Mouse (Mus musculus) gastrocnemius, postnatal 4 days (tissue): Measurements from ENCODE around the gene Tet1. TPM values are rescaled to one million over a fixed set of nuclear protein-coding genes. Genes with fewer than 3 reads are reported as not detected.
"Not testable (repeated sequence)": the region's sequence is repeated elsewhere in the genome, so short reads cannot be mapped to it uniquely, and the experiment has no call there.

Experiments
- DNase-seq, 2 experiments: peaks; one replicate each; pipeline ENCODE4 v3.0.0; 2021 to 2022; ENCODE audit warnings: low spot score in 2 of 2, mixed read lengths in 2 of 2
- long read RNA-seq, 2 experiments: library from polyadenylated mRNA; stranded (forward); transcript quantifications; one replicate each; pipeline ENCODE4 v2.0.0; 2021
- total RNA-seq, 2 experiments: library from RNA; stranded (reverse); gene quantifications; 2 replicates each; pipeline ENCODE4 v1.2.3; 2021

Tet1 gene
- total RNA-seq: 10 to 100 TPM; 25.3 to 26.4 TPM
- long read RNA-seq, experiment 1: 0 reads
- long read RNA-seq, experiment 2, partial matches to known transcripts: 0 of 1 reads
- long read RNA-seq, experiment 2, other reads (novel, unspliced or antisense): 1 of 1 reads

GRCm38 (mm10) chr10:62908896-62909295 is at the start of gene Tet1:
Gene Tet1, minus strand, starts transcription at chr10:62908996.
- DNase-seq: not testable (repeated sequence)

- no peak for DNase-seq
These were observed 39.8 kb upstream of the Tet1 start for GRCm38 (mm10) chr10:62948551-62948950.

DNA sequence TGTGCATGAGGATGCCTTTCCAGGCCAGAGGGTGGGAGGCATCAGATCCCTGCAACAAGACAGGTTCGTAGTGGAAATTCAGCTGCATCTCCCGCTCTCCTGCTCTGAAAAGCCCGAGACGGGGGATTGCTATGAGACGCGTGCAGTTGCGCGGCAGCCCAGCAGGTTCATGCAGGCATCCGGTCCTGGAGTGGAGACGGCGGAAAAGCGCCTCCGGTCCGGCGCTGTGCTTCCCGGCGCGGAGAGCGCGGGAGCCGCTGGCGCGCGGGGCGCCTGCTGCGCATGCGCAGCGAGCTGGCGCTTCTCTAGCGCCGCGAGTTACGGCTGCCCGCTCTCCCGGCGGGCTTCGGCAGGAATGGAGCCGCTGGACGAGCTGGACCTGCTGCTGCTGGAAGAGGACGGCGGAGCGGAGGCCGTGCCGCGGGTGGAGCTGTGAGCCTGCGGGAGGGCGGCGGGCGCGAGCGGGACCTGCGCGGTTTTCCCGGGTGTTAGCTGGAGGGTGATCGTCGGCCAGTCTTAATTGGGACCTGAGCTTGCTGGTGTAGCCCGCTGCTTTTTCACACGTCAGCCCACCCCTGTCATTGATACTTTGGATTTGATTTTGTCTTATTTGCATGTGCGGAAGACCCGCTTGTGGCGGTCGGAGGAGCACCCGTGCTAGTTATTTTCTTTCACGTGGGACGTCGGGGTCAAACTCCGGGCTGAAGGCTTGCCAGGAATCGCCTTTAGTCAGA is 38.1 kb upstream of the Tet1 start, which contains the start of gene Dna2:
Gene Dna2 (plus strand): TSS at position 289 of the 734 bp plus-strand sequence.
- peak; percentile 53 to 75 for DNase-seq

GRCm38 (mm10) chr10:62944975-62945580 is 36.3 kb upstream of the Tet1 start:
- DNase-seq: no peak

GRCm38 (mm10) chr10:62932381-62932780 is 23.6 kb upstream of the Tet1 start:
- DNase-seq: no peak

DNA sequence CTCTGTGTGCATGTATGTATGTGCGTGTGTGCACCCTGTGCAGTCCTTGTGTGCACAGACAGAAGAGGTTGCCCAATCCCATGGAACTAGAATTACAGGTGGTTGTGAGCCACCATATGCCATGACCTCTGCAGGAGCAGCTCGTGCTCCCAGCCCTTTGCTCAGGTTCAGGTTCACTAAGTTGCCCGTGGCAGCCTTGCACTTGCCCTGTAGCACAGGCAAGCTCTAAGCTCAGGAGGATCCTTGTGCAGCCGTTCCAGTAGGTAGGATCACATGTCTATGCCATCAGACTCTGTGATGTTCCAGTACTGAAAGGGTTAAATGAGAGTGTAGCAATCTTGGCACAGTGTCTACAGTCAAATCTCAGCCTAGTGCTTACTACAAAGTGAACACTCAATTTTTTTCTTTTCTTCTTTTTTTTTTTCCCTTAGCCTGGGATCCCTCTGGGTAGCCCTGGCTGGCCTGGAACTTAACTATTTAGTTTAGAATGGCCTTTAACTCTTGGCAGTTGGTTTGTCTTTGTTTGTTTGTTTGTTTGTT is 15.4 kb upstream of the Tet1 start:
- no peak for DNase-seq

- no peak for DNase-seq
These were observed 12.0 kb upstream of the Tet1 start for GRCm38 (mm10) chr10:62920766-62921156.

- peak; percentile 90 to 91 for DNase-seq
These were observed 11.3 kb upstream of the Tet1 start, which contains the start of gene Slc25a16 for GRCm38 (mm10) chr10:62919925-62920765. Gene Slc25a16, plus strand, starts transcription at chr10:62920633.

- no peak for DNase-seq
These were observed 10.2 kb upstream of the Tet1 start for GRCm38 (mm10) chr10:62918985-62919384.

- DNase-seq: no peak
These were observed 2.3 kb upstream of the Tet1 start for GRCm38 (mm10) chr10:62911120-62911519.

DNA sequence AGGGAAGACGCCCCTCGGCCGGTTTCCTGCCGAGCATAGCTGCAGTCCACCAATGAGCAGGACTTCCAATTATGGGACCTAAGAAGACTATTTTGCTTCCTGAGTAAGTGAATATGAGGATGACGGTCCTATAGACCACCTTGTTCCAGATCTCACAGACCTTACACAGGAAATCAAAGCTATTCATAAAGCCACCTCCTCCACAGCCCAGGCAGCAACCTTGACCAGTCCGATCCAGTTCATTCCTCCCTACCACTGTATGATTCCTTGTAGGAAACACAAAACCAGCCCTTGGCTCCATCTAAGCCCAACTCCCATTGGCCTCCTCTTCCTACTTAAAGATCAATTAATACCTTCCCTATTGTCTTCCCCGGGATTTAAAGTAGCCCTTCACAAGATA is 2.5 kb downstream of the Tet1 start:
- no peak for DNase-seq

GRCm38 (mm10) chr10:62902829-62903228 is 6.0 kb downstream of the Tet1 start:
- no peak for DNase-seq

GRCm38 (mm10) chr10:62901826-62902225 is 7.0 kb downstream of the Tet1 start:
- no peak for DNase-seq

DNA sequence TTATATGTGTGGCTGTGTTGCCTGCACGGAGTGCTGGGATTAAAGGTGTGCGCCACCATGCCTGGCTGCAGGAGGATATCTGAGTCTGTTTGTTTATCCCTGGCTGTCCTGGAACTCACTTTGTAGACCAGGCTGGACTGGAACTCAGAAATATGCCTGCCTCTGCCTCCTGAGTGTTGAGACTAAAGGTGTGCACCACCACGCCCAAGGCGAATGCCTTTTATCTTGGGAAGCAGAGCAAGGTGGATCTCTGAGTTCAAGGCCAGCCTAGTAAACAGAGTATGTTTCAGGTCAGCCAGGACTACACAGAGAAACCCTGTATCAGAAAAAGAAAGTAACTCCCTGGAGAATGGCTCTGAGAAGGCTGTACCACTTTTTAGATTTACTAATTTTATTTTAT is 8.7 kb downstream of the Tet1 start:
- no peak for DNase-seq

- DNase-seq: no peak
These were observed 10.7 kb downstream of the Tet1 start for GRCm38 (mm10) chr10:62898061-62898460.

DNA sequence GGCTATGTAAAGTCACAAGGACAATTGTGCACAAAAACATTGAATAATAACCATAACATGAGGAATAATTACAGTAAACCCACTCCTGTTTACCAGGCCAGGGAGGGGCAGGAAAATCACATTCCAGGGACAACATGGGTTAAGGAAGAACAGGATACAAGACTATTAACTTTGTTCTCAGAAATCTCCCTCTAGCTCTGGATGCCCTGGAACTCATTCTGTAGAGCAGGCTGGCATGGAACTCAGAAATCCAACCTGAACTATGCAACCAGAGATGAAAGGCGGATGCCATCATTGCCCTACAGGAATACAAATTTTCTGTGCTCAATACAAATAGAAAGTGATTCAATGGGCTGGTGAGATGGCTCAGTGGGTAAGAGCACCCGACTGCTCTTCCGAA is 11.4 kb downstream of the Tet1 start:
- no peak for DNase-seq

DNA sequence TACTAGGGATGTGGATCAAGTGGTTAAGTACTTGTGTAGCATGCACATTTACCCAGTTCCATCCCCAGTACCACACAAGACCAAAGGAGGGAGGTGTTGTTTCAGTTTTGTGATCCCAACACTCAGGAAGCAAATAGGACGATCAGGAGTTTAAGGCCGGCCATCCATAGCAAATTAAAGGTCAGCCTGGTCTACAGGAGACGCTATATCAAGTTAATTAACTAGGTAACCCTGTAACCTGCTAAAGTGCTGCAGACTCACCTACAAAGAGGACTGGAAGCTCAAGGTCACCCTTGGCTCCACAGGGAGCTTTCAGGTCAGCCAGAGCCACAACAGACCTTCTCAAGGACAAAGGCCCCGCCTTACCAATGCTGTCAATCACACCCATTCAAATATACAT is 12.0 kb downstream of the Tet1 start:
- no peak for DNase-seq

DNA sequence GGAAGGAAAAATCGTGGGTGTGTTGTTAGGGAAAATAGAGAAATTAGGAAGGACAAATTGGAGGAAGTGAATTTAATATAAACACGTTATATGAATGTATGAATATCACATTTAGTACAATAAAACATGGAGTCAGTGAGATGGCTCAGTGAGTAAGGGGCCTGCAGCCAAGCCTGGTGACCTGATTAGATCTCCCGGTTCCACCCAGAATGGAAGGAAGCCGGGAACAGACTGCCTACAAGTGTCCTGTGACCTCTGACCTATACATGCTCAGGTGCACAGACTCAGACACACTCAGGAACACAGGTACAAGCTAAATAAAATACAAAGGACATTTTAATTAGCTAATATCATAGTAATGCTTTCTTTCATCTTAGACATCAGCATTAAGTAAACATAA is 12.8 kb downstream of the Tet1 start:
- DNase-seq: no peak

- DNase-seq: no peak
These were observed 13.4 kb downstream of the Tet1 start for GRCm38 (mm10) chr10:62895386-62895785.

DNA sequence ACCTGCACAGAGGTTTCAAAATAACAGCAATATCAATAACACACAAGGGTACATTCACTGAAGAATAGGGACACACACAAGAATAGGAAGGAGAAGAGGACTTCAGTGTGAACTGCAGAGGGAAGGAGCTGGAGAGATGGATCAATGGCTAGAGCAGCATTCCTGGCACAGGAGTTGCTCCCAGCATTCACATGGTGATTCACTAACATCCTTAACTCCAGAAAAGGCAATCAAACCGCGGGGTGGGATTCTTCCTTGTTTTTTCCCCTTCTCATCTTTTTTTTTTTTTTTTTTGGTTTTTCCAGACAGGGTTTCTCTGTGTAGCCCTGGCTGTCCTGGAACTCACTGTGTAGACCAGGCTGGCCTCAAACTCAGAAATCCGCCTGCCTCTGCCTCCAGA is 14.3 kb downstream of the Tet1 start:
- no peak for DNase-seq

GRCm38 (mm10) chr10:62893356-62893884 is 15.4 kb downstream of the Tet1 start:
- no peak for DNase-seq
